In genomic region chr17:17234329-17235185, GRCm38 (mm10) we compare ENCODE assay signal across 8 mouse cellular contexts.
DNase-seq lines count a peak whose midpoint lies in the region; ATAC-seq and TF ChIP-seq lines count a peak whose summit lies in the region.
"Not testable (repeated sequence)": the region's sequence is repeated elsewhere in the genome, so short reads cannot be mapped to it uniquely, and the experiment has no call there.

No protein-coding gene starts in this region.

- not testable (repeated sequence) for TF ChIP-seq CTCF in G1E (IDR thresholded peaks at IDR 0.05; ENCODE audit: low read depth, low read length); layer of hippocampus, adult 2 months (conservative IDR thresholded peaks at IDR 0.05); lung, embryonic 14.5 days (IDR thresholded peaks at IDR 0.05; ENCODE audit: low read depth); olfactory bulb, adult 2 months (IDR thresholded peaks at IDR 0.05; ENCODE audit: insufficient read depth, low read depth, low read length); thymus, adult 2 months (IDR thresholded peaks at IDR 0.05; ENCODE audit: borderline replicate concordance, control insufficient read depth, extremely low read depth, insufficient read depth, low read length, poor library complexity)

- DNase-seq in G1E (ENCODE audit: low spot score), result peak; percentile 76
- peak; percentile 85 to 94 for DNase-seq in cerebellum, adult 18-20 months
- peak; percentile 87 to 91 for DNase-seq in heart, postnatal 36 days
- DNase-seq in layer of hippocampus, adult 2 months (ENCODE audit: low spot score in 2 of 2), result peak; percentile 91 to 96
- peak; percentile 96 for DNase-seq in lung, embryonic 14.5 days
- peak; percentile 89 for DNase-seq in thymus, adult 2 months

- peak overlapping the region; percentile 69 for H3K27ac ChIP-seq in forebrain, embryonic 16.5 days (ENCODE audit: low read length)
- peak overlapping the region; percentile 89 for H3K27ac ChIP-seq in layer of hippocampus, adult 2 months
- H3K27ac ChIP-seq in lung, embryonic 14.5 days (ENCODE audit: low read depth), result peak overlapping the region; percentile 3; the same call in 1 of the 2 replicates
- peak overlapping the region; percentile 78 for H3K27ac ChIP-seq in olfactory bulb, adult 2 months (ENCODE audit: insufficient read depth, low read depth, low read length)
- H3K27ac ChIP-seq in thymus, adult 2 months (ENCODE audit: control insufficient read depth, insufficient read depth, low read length), result peak overlapping the region; percentile 85

- not testable (repeated sequence) for TF ChIP-seq POLR2A in olfactory bulb, adult 2 months (IDR thresholded peaks at IDR 0.05; ENCODE audit: insufficient read depth, low read depth, low read length); thymus, adult 2 months (IDR thresholded peaks at IDR 0.05; ENCODE audit: control insufficient read depth, extremely low read depth, insufficient read depth, low read length, poor library complexity)

- intact Hi-C loops in heart, postnatal 36 days (cut with DNase I), result loop anchor here (2.0 to 5.0 kb wide), 3 partner anchors 47 to 158 kb away; partner anchors contain the start of gene Riok2

- H3K4me3 ChIP-seq in G1E (ENCODE audit: low read depth, low read length), result peak overlapping the region; percentile 71
- H3K4me3 ChIP-seq in forebrain, embryonic 16.5 days (replicated peaks; ENCODE audit: low read length), result peak overlapping the region; percentile 69
- H3K4me3 ChIP-seq in layer of hippocampus, adult 2 months, result peak overlapping the region; percentile 68
- peak overlapping the region; percentile 46 for H3K4me3 ChIP-seq in lung, embryonic 14.5 days (ENCODE audit: low read depth, low read length)
- peak overlapping the region; percentile 57 for H3K4me3 ChIP-seq in olfactory bulb, adult 2 months (ENCODE audit: insufficient read depth, low read depth, low read length)
- peak overlapping the region; percentile 77 for H3K4me3 ChIP-seq in thymus, adult 2 months (ENCODE audit: control insufficient read depth, insufficient read depth, low read length)

- not testable (repeated sequence) for H3K36me3 ChIP-seq in G1E (replicated peaks); forebrain, embryonic 16.5 days (ENCODE audit: control insufficient read depth, insufficient read depth); lung, embryonic 14.5 days (ENCODE audit: insufficient read depth); thymus, adult 2 months (ENCODE audit: control insufficient read depth, insufficient read depth, low read length)

- not testable (repeated sequence) for H3K4me1 ChIP-seq in G1E (ENCODE audit: insufficient read depth, low read depth, low read length); forebrain, embryonic 16.5 days (replicated peaks; ENCODE audit: control insufficient read depth, insufficient read depth, low read length); lung, embryonic 14.5 days (ENCODE audit: insufficient read depth); olfactory bulb, adult 2 months (ENCODE audit: control insufficient read depth, insufficient read depth, low read length); thymus, adult 2 months (replicated peaks; ENCODE audit: control insufficient read depth, insufficient read depth, low read length)

- not testable (repeated sequence) for H3K9me3 ChIP-seq in G1E (replicated peaks); forebrain, embryonic 16.5 days (ENCODE audit: control insufficient read depth, low read length); lung, embryonic 14.5 days (ENCODE audit: low read depth, low read length)

- peak overlapping the region; percentile 57 for H3K9ac ChIP-seq in forebrain, embryonic 16.5 days (replicated peaks; ENCODE audit: low read depth, low read length)
- H3K9ac ChIP-seq in lung, embryonic 14.5 days, result peak overlapping the region; percentile 52

- peak overlapping the region; percentile 60 for H3K4me2 ChIP-seq in forebrain, embryonic 16.5 days (ENCODE audit: low read length)
- peak overlapping the region; percentile 61 for H3K4me2 ChIP-seq in lung, embryonic 14.5 days

- H3K27me3 ChIP-seq in G1E (ENCODE audit: insufficient read depth, low read length); forebrain, embryonic 16.5 days (replicated peaks; ENCODE audit: control insufficient read depth, insufficient read depth, low read length); lung, embryonic 14.5 days (ENCODE audit: insufficient read depth, low read length); thymus, adult 2 months (ENCODE audit: control insufficient read depth, insufficient read depth, low read length): not testable (repeated sequence)

- peak; percentile 99 for ATAC-seq in G1E (ENCODE audit: extremely low read depth, insufficient number of reproducible peaks, low FRiP score, poor library complexity, severe bottlenecking)
- ATAC-seq in forebrain, embryonic 16.5 days, result peak; percentile 100
- ATAC-seq in lung, embryonic 14.5 days (ENCODE audit: insufficient read depth), result peak; percentile 100

- 0% methylated on average over 20 of the region's 22 CpGs for WGBS in forebrain, embryonic 16.5 days
- under 1% methylated on average over 19 of the region's 22 CpGs for WGBS in lung, embryonic 14.5 days
- under 1% methylated on average over 22 of the region's 22 CpGs for WGBS in olfactory bulb, adult 2 months
- WGBS in thymus, adult 2 months, result under 1% methylated on average over 22 of the region's 22 CpGs

Comparison
In these comparisons a context has a peak if more than half of its experiments do, and no peak if none do; other contexts are left out.
1. Peak in every context shown above with its lines: DNase-seq, ATAC-seq, H3K4me3 ChIP-seq and H3K27ac ChIP-seq.
2. H3K27ac ChIP-seq: peak in every context shown above with its lines; median percentile 89 in layer of hippocampus, adult 2 months; 85 in thymus, adult 2 months; 78 in olfactory bulb, adult 2 months; 69 in forebrain, embryonic 16.5 days; 3 in lung, embryonic 14.5 days.